Mouse (Mus musculus) stomach, embryonic 14.5 days (tissue): ENCODE results near the gene Nodal. TPM values are rescaled to one million over a fixed set of nuclear protein-coding genes. Genes with fewer than 3 reads are reported as not detected.

Experiments
- ATAC-seq: fragments of 200-750 bp; cut with Nextera tagmentation; 2 replicates; pipeline ENCODE4 v1.8.0; 2017; ENCODE audit warnings: low read depth, moderate TSS enrichment; ENCODE audit not compliant: insufficient number of reproducible peaks, insufficient read depth, low FRiP score
- H3K27ac ChIP-seq: fragments of 300-500 bp; sonication (generic); 2 replicates; pipeline ENCODE4 v1.5.1; 2014; ENCODE audit warnings: mild to moderate bottlenecking, low read length, moderate library complexity, mixed read lengths
- H3K27me3 ChIP-seq: fragments of 300-500 bp; sonication (generic); 2 replicates; pipeline ENCODE4 v1.6.1; 2014; ENCODE audit warnings: low read length, control low read depth, mixed read lengths; ENCODE audit not compliant: control insufficient read depth, insufficient read depth
- H3K36me3 ChIP-seq: fragments of 300-500 bp; sonication (generic); 2 replicates; pipeline ENCODE4 v1.6.1; 2014; ENCODE audit warnings: mild to moderate bottlenecking, control low read depth, low read length, moderate library complexity, mixed read lengths; ENCODE audit not compliant: control insufficient read depth, insufficient read depth
- H3K4me1 ChIP-seq: fragments of 300-500 bp; sonication (generic); 2 replicates; pipeline ENCODE4 v1.6.1; 2014; ENCODE audit warnings: low read length, control low read depth, mixed read lengths; ENCODE audit not compliant: control insufficient read depth, insufficient read depth
- H3K4me2 ChIP-seq: fragments of 300-500 bp; sonication (generic); replicated peaks from 2 replicates; pipeline ENCODE4 v1.6.1; 2014; ENCODE audit warnings: low read depth, low read length, control low read depth
- H3K4me3 ChIP-seq: fragments of 300-500 bp; sonication (generic); 2 replicates; pipeline ENCODE4 v1.5.1; 2014; ENCODE audit warnings: low read depth, low read length, control low read depth
- H3K9ac ChIP-seq: fragments of 300-500 bp; sonication (generic); replicated peaks from 2 replicates; pipeline ENCODE4 v1.6.1; 2014; ENCODE audit warnings: low read depth, mild to moderate bottlenecking, control low read depth, low read length, moderate library complexity, mixed read lengths
- H3K9me3 ChIP-seq: fragments of 300-500 bp; sonication (generic); 2 replicates; pipeline ENCODE4 v1.6.1; 2016; ENCODE audit warnings: low read depth, low read length, control low read depth; ENCODE audit not compliant: control insufficient read depth
- WGBS: fragments of 180-500 bp; shearing (Covaris S2); extraction: QIAGEN DNeasy Blood & Tissue Kit; methylation state at CpG from one replicate; pipeline ENCODE4 v1.1.7; 2014; 5-methylcytosine and 5-hydroxymethylcytosine counted together
- polyA plus RNA-seq: library from polyadenylated mRNA; unstranded; fragments of >200 nt; fragmentation: Nextera tagmentation; extraction: Ambion mirVana; gene quantifications from 2 replicates; pipeline ENCODE4 v1.2.1, GENCODE M21; 2014

Gene Nodal
- polyA plus RNA-seq, 1 experiment from 2014 or later, result not detected

- no peak overlapping the region for H3K4me3 ChIP-seq
- ATAC-seq, result no peak
- no peaks in the 10 kb centered on the region for H3K9me3 ChIP-seq
- H3K36me3 ChIP-seq, result no peaks in the 10 kb centered on the region
- no peak overlapping the region for H3K4me2 ChIP-seq
- no peaks in the 10 kb centered on the region for H3K27me3 ChIP-seq
- no peak overlapping the region; the same call in 1 of the 2 replicates for H3K27ac ChIP-seq
- WGBS, result 36% methylated on average over 6 of the region's 6 CpGs
- no peak overlapping the region for H3K9ac ChIP-seq
- peaks cover 19% of the 10 kb centered on the region for H3K4me1 ChIP-seq
Observed at GRCm38 (mm10) chr10:61386284-61386683, 31.5 kb upstream of the Nodal start.

GRCm38 (mm10) chr10:61389020-61389419 lies 28.8 kb upstream of the Nodal start:
- Histone ChIP-seq H3K4me3 (no peak overlapping the region), H3K9ac (no peak overlapping the region), H3K4me2 (no peak overlapping the region), H3K9me3 (no peaks in the 10 kb centered on the region), H3K27me3 (no peaks in the 10 kb centered on the region), H3K36me3 (no peaks in the 10 kb centered on the region), H3K4me1 (peaks cover 9% of the 10 kb centered on the region; the same call in 1 of the 2 replicates), H3K27ac (no peak overlapping the region)
- 73% methylated on average over 5 of the region's 5 CpGs for WGBS
- ATAC-seq, result no peak

GRCm38 (mm10) chr10:61390148-61390547 lies 27.6 kb upstream of the Nodal start:
- H3K4me1 ChIP-seq, result peaks cover 6% of the 10 kb centered on the region; the same call in 1 of the 2 replicates
- no peak overlapping the region for H3K4me3 ChIP-seq
- WGBS, result 64% methylated on average over 2 of the region's 2 CpGs
- H3K27me3 ChIP-seq, result no peaks in the 10 kb centered on the region
- H3K4me2 ChIP-seq, result no peak overlapping the region
- no peak overlapping the region for H3K27ac ChIP-seq
- no peaks in the 10 kb centered on the region for H3K9me3 ChIP-seq
- H3K9ac ChIP-seq, result no peak overlapping the region
- H3K36me3 ChIP-seq, result no peaks in the 10 kb centered on the region
- ATAC-seq, result no peak

DNA sequence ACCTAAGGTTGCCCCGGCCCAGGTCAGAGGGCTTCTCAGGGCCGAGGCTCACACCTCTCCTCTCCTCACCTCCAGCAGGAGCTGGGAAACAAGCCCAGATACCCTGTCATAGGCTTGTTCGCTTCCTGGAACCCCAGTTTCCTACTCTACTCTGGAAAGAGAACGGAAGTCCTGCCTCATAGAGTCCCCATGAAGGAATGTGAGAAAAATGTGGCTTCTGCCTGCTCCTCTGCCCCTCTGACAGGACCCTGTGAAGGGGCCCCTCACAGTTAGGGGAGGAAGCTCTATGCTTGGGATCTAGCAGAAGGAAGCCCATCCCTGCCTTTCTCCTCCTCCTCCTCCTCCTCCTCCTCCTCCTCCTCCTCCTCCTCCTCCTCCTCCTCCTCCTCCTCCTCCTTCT lies 25.2 kb upstream of the Nodal start:
- peaks cover 6% of the 10 kb centered on the region; the same call in 1 of the 2 replicates for H3K4me1 ChIP-seq
- no peaks in the 10 kb centered on the region for H3K36me3 ChIP-seq
- no peak overlapping the region for H3K27ac ChIP-seq
- no peak overlapping the region for H3K4me3 ChIP-seq
- WGBS, result 27% methylated on average over 4 of the region's 4 CpGs
- no peaks in the 10 kb centered on the region for H3K9me3 ChIP-seq
- no peak overlapping the region for H3K9ac ChIP-seq
- H3K4me2 ChIP-seq, result no peak overlapping the region
- no peak for ATAC-seq
- H3K27me3 ChIP-seq, result no peaks in the 10 kb centered on the region

GRCm38 (mm10) chr10:61394476-61395136 lies 23.2 kb upstream of the Nodal start:
- 15% methylated on average over 9 of the region's 9 CpGs for WGBS
- ATAC-seq, result peak; percentile 43; the same call in 1 of the 2 replicates
- 0 out of 2 replicates have a peak overlapping the region, but pooled peaks have one; percentile 14 for H3K9ac ChIP-seq
- H3K36me3 ChIP-seq, result no peaks in the 10 kb centered on the region
- H3K4me1 ChIP-seq, result peaks cover 6% of the 10 kb centered on the region; the same call in 1 of the 2 replicates
- no peak overlapping the region for H3K4me3 ChIP-seq
- no peaks in the 10 kb centered on the region for H3K27me3 ChIP-seq
- H3K9me3 ChIP-seq, result no peaks in the 10 kb centered on the region
- no peak overlapping the region for H3K27ac ChIP-seq
- H3K4me2 ChIP-seq, result 0 out of 2 replicates have a peak overlapping the region, but pooled peaks have one; percentile 23

- Histone ChIP-seq H3K27me3 (no peaks in the 10 kb centered on the region), H3K4me3 (no peak overlapping the region), H3K36me3 (no peaks in the 10 kb centered on the region), H3K9me3 (no peaks in the 10 kb centered on the region), H3K4me1 (no peaks in the 10 kb centered on the region), H3K4me2 (no peak overlapping the region), H3K27ac (no peak overlapping the region), H3K9ac (no peak overlapping the region)
- no peak for ATAC-seq
- 47% methylated on average over 3 of the region's 3 CpGs for WGBS
Observed at GRCm38 (mm10) chr10:61398125-61398524, 19.6 kb upstream of the Nodal start.

DNA sequence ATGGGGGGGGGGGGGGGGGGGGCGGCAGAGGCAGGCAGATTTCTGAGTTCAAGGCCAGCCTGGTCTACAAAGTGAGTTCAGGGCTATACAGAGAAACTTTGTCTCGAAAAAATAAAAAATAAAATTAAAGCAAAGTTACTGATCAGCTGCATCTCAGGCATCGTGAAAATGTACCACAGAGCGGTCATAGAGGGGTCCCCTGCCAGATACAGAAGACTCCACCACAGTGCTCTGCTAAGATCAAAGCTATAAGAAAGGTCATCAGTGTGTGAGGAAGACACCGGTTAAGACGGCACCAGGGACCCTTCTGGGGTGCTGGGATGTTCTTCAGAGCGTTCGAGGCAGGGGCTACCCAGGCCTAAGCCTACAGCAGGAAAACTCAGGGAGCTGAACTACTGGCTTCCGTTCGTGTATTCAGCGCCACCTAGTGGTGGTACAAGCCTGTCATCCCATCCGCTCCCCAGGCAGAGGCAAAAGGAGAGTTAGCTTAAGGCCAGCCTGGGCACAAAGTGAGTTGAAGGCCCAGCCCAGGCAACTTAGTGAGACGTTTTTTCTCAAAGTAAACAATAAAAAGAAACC lies 18.5 kb upstream of the Nodal start:
- WGBS, result 26% methylated on average over 13 of the region's 13 CpGs
- Histone ChIP-seq H3K27ac (no peak overlapping the region), H3K36me3 (no peaks in the 10 kb centered on the region), H3K4me2 (no peak overlapping the region), H3K9me3 (no peaks in the 10 kb centered on the region), H3K4me1 (no peaks in the 10 kb centered on the region), H3K9ac (no peak overlapping the region), H3K27me3 (no peaks in the 10 kb centered on the region), H3K4me3 (no peak overlapping the region)
- ATAC-seq, result peak; percentile 64; the same call in 1 of the 2 replicates

DNA sequence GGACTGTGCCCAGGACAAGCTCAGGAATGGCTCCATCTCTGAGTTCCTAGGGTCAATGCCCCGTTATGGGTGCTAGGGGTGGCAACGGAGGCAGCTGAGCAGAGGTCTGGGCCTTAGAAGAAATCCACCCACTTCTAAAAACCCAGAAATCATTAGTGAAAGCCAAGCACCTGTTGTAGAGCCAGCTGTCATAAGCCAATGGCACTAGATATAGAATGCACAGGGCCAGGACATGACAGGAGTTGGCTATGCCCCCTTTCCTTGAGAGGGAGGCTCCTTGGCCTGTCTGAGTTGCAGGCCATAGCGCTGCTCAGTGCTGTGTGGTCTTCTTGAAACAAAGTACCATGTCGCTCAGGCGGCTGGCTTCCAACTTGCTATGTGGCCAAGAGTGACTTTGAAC lies 17.4 kb upstream of the Nodal start:
- Histone ChIP-seq H3K9me3 (no peaks in the 10 kb centered on the region), H3K4me1 (no peaks in the 10 kb centered on the region), H3K4me3 (no peak overlapping the region), H3K27ac (no peak overlapping the region), H3K36me3 (no peaks in the 10 kb centered on the region), H3K27me3 (no peaks in the 10 kb centered on the region), H3K9ac (no peak overlapping the region), H3K4me2 (no peak overlapping the region)
- no peak for ATAC-seq
- WGBS, result 90% methylated on average over 5 of the region's 5 CpGs
